Comparison of ENCODE assay signal across 9 mouse cellular contexts in the genomic region with DNA sequence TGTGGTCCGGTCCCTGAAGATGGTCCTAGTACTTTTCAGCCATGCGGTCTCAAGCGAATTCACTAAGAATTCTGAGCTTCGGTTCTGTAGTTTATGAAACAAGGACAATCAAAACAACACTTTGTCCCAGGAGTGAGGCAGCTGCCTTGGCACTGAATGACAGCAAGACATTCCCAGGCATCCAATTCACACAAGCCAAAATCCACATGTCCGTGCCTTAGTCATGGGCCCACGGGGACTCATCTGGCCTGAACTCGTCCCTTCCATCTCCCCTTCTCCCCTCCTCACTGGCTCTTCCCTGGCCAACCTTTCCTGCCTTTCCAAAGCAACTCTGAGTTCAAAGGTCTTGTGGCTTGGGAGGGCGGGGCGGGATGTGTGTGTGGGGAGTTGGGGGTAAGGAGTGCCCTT. TPM values are rescaled to one million over a fixed set of nuclear protein-coding genes. Genes with fewer than 3 reads are reported as not detected.
A peak's percentile ranks its signal among the peaks of the same experiment; 100 is the strongest.
DNase-seq lines count a peak whose midpoint lies in the region; ATAC-seq and TF ChIP-seq lines count a peak whose summit lies in the region.
"Had no signal": no experiment of that assay in that cellular context is flagged by ENCODE, and none has a peak within 500 bp of the region (broad histone marks: within the 10 kb centered on the region; RNA-seq: fewer than 3 reads in every experiment).

No protein-coding gene starts in this region.

- H3K4me2 ChIP-seq in forebrain, embryonic 13.5 days = no peak overlapping the region
- no peak overlapping the region for H3K4me2 ChIP-seq in midbrain, embryonic 14.5 days (ENCODE audit: low read length)
- no peak overlapping the region for H3K4me2 ChIP-seq in midbrain, embryonic 16.5 days (ENCODE audit: low read length)
- H3K4me2 ChIP-seq in intestine, embryonic 14.5 days (ENCODE audit: low read length) = no peak overlapping the region
- no peak overlapping the region for H3K4me2 ChIP-seq in stomach, postnatal 0 days (replicated peaks; ENCODE audit: low read depth)
- H3K4me2 ChIP-seq in liver, postnatal 0 days (ENCODE audit: low read depth, low read length) = no peak overlapping the region

- peak overlapping the region; percentile 64 for H3K27ac ChIP-seq in forebrain, embryonic 10.5 days
- H3K27ac ChIP-seq in forebrain, embryonic 13.5 days = no peak overlapping the region
- 0 out of 2 replicates have a peak overlapping the region, but pooled peaks have one; percentile 1 for H3K27ac ChIP-seq in midbrain, embryonic 14.5 days (replicated peaks; ENCODE audit: low read depth, low read length)
- H3K27ac ChIP-seq in midbrain, embryonic 16.5 days (ENCODE audit: low read length) = no peak overlapping the region
- H3K27ac ChIP-seq in intestine, embryonic 14.5 days (ENCODE audit: low read depth) = 0 out of 2 replicates have a peak overlapping the region, but pooled peaks have one; percentile 57
- peak overlapping the region; percentile 61 for H3K27ac ChIP-seq in stomach, postnatal 0 days (replicated peaks)
- H3K27ac ChIP-seq in liver, postnatal 0 days (ENCODE audit: low read depth) = no peak overlapping the region

- no peak overlapping the region for H3K4me3 ChIP-seq in forebrain, embryonic 10.5 days
- H3K4me3 ChIP-seq in forebrain, embryonic 13.5 days = no peak overlapping the region
- H3K4me3 ChIP-seq in midbrain, embryonic 14.5 days (replicated peaks; ENCODE audit: low read depth, low read length) = no peak overlapping the region
- H3K4me3 ChIP-seq in midbrain, embryonic 16.5 days (ENCODE audit: low read depth, low read length) = no peak overlapping the region
- H3K4me3 ChIP-seq in intestine, embryonic 14.5 days (ENCODE audit: low read depth, low read length) = no peak overlapping the region
- H3K4me3 ChIP-seq in stomach, postnatal 0 days (ENCODE audit: low read depth, low read length) = no peak overlapping the region
- H3K4me3 ChIP-seq in liver, postnatal 0 days (ENCODE audit: low read depth, low read length) = no peak overlapping the region

- TF ChIP-seq CTCF in stomach, postnatal 0 days (IDR thresholded peaks at IDR 0.05; ENCODE audit: low read depth) = no peak
- TF ChIP-seq CTCF in liver, postnatal 0 days (IDR thresholded peaks at IDR 0.05; ENCODE audit: low read depth) = no peak

- no peak for TF ChIP-seq EP300 in stomach, postnatal 0 days (optimal IDR thresholded peaks at IDR 0.05)
- no peak for TF ChIP-seq EP300 in liver, postnatal 0 days (IDR thresholded peaks at IDR 0.05; ENCODE audit: low read depth)

- peaks cover 49% of the 10 kb centered on the region for H3K4me1 ChIP-seq in forebrain, embryonic 10.5 days
- H3K4me1 ChIP-seq in forebrain, embryonic 13.5 days = peaks cover 13% of the 10 kb centered on the region
- H3K4me1 ChIP-seq in midbrain, embryonic 14.5 days (ENCODE audit: control insufficient read depth, insufficient read depth, low read length) = no peaks in the 10 kb centered on the region; the same call in 1 of the 2 replicates
- no peaks in the 10 kb centered on the region for H3K4me1 ChIP-seq in midbrain, embryonic 16.5 days (ENCODE audit: control insufficient read depth, insufficient read depth, low read length)
- peaks cover 25% of the 10 kb centered on the region for H3K4me1 ChIP-seq in intestine, embryonic 14.5 days (replicated peaks; ENCODE audit: control insufficient read depth, insufficient read depth, low read length)
- 0 out of 2 replicates have a peak, but pooled peaks cover 8% of the 10 kb centered on the region for H3K4me1 ChIP-seq in stomach, postnatal 0 days (replicated peaks; ENCODE audit: control insufficient read depth, insufficient read depth)
- peaks cover 10% of the 10 kb centered on the region for H3K4me1 ChIP-seq in liver, postnatal 0 days (ENCODE audit: insufficient read depth)

- ATAC-seq in forebrain, embryonic 13.5 days = no peak
- no peak for ATAC-seq in midbrain, embryonic 14.5 days (ENCODE audit: low FRiP score, low TSS enrichment)
- no peak for ATAC-seq in midbrain, embryonic 16.5 days
- ATAC-seq in intestine, embryonic 14.5 days (replicated peaks; ENCODE audit: low FRiP score, low TSS enrichment, low read depth) = no peak
- no peak for ATAC-seq in stomach, postnatal 0 days (ENCODE audit: low FRiP score, low TSS enrichment)
- ATAC-seq in liver, postnatal 0 days = no peak

- no peaks in the 10 kb centered on the region for H3K36me3 ChIP-seq in forebrain, embryonic 10.5 days (replicated peaks)
- H3K36me3 ChIP-seq in forebrain, embryonic 13.5 days (ENCODE audit: poor library complexity, severe bottlenecking) = no peaks in the 10 kb centered on the region
- H3K36me3 ChIP-seq in midbrain, embryonic 14.5 days (ENCODE audit: control insufficient read depth, insufficient read depth, low read length) = no peaks in the 10 kb centered on the region
- H3K36me3 ChIP-seq in midbrain, embryonic 16.5 days (ENCODE audit: control insufficient read depth, insufficient read depth, low read length) = no peaks in the 10 kb centered on the region
- no peaks in the 10 kb centered on the region for H3K36me3 ChIP-seq in intestine, embryonic 14.5 days (ENCODE audit: control insufficient read depth, insufficient read depth, low read length)
- no peaks in the 10 kb centered on the region; the same call in 1 of the 2 replicates for H3K36me3 ChIP-seq in stomach, postnatal 0 days (ENCODE audit: control insufficient read depth, insufficient read depth, low read length)
- peaks cover 20% of the 10 kb centered on the region for H3K36me3 ChIP-seq in liver, postnatal 0 days (replicated peaks; ENCODE audit: insufficient read depth, low read length)

- no peaks in the 10 kb centered on the region for H3K9me3 ChIP-seq in forebrain, embryonic 10.5 days
- H3K9me3 ChIP-seq in forebrain, embryonic 13.5 days (replicated peaks) = no peaks in the 10 kb centered on the region
- no peaks in the 10 kb centered on the region for H3K9me3 ChIP-seq in midbrain, embryonic 14.5 days (ENCODE audit: control insufficient read depth, low read length)
- H3K9me3 ChIP-seq in midbrain, embryonic 16.5 days (replicated peaks; ENCODE audit: control insufficient read depth, low read length, poor library complexity, severe bottlenecking) = no peaks in the 10 kb centered on the region
- no peaks in the 10 kb centered on the region for H3K9me3 ChIP-seq in intestine, embryonic 14.5 days (ENCODE audit: control insufficient read depth, low read length)
- no peaks in the 10 kb centered on the region for H3K9me3 ChIP-seq in stomach, postnatal 0 days (ENCODE audit: control insufficient read depth, low read length)
- H3K9me3 ChIP-seq in liver, postnatal 0 days (ENCODE audit: low read length) = no peaks in the 10 kb centered on the region

- H3K27me3 ChIP-seq in forebrain, embryonic 10.5 days (ENCODE audit: poor library complexity, severe bottlenecking) = no peaks in the 10 kb centered on the region
- H3K27me3 ChIP-seq in forebrain, embryonic 13.5 days = no peaks in the 10 kb centered on the region
- no peaks in the 10 kb centered on the region for H3K27me3 ChIP-seq in midbrain, embryonic 14.5 days (ENCODE audit: control insufficient read depth, insufficient read depth, low read length)
- no peaks in the 10 kb centered on the region for H3K27me3 ChIP-seq in midbrain, embryonic 16.5 days (ENCODE audit: control insufficient read depth, insufficient read depth, low read depth, low read length)
- no peaks in the 10 kb centered on the region for H3K27me3 ChIP-seq in intestine, embryonic 14.5 days (replicated peaks; ENCODE audit: control insufficient read depth, insufficient read depth, low read length)
- no peaks in the 10 kb centered on the region for H3K27me3 ChIP-seq in stomach, postnatal 0 days (ENCODE audit: control insufficient read depth, insufficient read depth, low read length)
- no peaks in the 10 kb centered on the region for H3K27me3 ChIP-seq in liver, postnatal 0 days (ENCODE audit: insufficient read depth, low read length)

- 76% methylated on average over 9 of the region's 9 CpGs for WGBS in forebrain, embryonic 10.5 days
- WGBS in forebrain, embryonic 13.5 days = 79% methylated on average over 9 of the region's 9 CpGs
- 76% methylated on average over 9 of the region's 9 CpGs for WGBS in midbrain, embryonic 14.5 days
- WGBS in midbrain, embryonic 16.5 days = 80% methylated on average over 9 of the region's 9 CpGs
- 74% methylated on average over 9 of the region's 9 CpGs for WGBS in intestine, embryonic 14.5 days
- WGBS in stomach, postnatal 0 days = 74% methylated on average over 9 of the region's 9 CpGs
- WGBS in liver, postnatal 0 days (ENCODE audit: insufficient replicate concordance) = 67% methylated on average over 9 of the region's 9 CpGs

- no peak overlapping the region for H3K9ac ChIP-seq in forebrain, embryonic 13.5 days
- H3K9ac ChIP-seq in midbrain, embryonic 14.5 days (replicated peaks; ENCODE audit: low read length) = no peak overlapping the region
- H3K9ac ChIP-seq in midbrain, embryonic 16.5 days (ENCODE audit: low read depth, low read length) = no peak overlapping the region
- no peak overlapping the region for H3K9ac ChIP-seq in intestine, embryonic 14.5 days (ENCODE audit: low read length)
- H3K9ac ChIP-seq in stomach, postnatal 0 days (ENCODE audit: low read length) = no peak overlapping the region
- no peak overlapping the region for H3K9ac ChIP-seq in liver, postnatal 0 days (replicated peaks)

- no peak for DNase-seq in forebrain, embryonic 10.5 days (ENCODE audit: extremely low spot score, low spot score)
- no peak for DNase-seq in midbrain, embryonic 14.5 days
- no peak for DNase-seq in intestine, embryonic 14.5 days (ENCODE audit: low spot score)
- no peak for DNase-seq in stomach, postnatal 0 days (ENCODE audit: low spot score)
- DNase-seq in liver, postnatal 0 days = no peak
- DNase-seq in cerebellum, adult 9-11 months = no peak
- DNase-seq: layer of hippocampus, adult 9-11 months had no signal

RNA-seq across cellular contexts. Expression of gene Mfng, which starts 13.1 kb away (rescaled TPM):
- polyA plus RNA-seq in forebrain, embryonic 10.5 days (2016; fragmentation: Nextera tagmentation; extraction: Ambion mirVana) = 71.1 and 83.6 TPM in 2 replicates
- 136 and 138 TPM in 2 replicates for polyA plus RNA-seq in forebrain, embryonic 13.5 days (2015; fragmentation: Nextera tagmentation; extraction: Ambion mirVana)
- 16.7 and 28.0 TPM in 2 replicates for polyA plus RNA-seq in midbrain, embryonic 14.5 days (2014; fragmentation: Nextera tagmentation; extraction: Ambion mirVana)
- polyA plus RNA-seq in midbrain, embryonic 16.5 days (2015; fragmentation: Nextera tagmentation; extraction: Ambion mirVana) = 13.5 and 19.7 TPM in 2 replicates
- polyA plus RNA-seq in intestine, embryonic 14.5 days (2014; fragmentation: Nextera tagmentation; extraction: Ambion mirVana) = 18.4 and 19.1 TPM in 2 replicates
- polyA plus RNA-seq in stomach, postnatal 0 days (2015; fragmentation: Nextera tagmentation; extraction: Ambion mirVana) = 5.6 and 7.2 TPM in 2 replicates
- polyA plus RNA-seq in liver, postnatal 0 days (2015; fragmentation: Nextera tagmentation; extraction: Ambion mirVana) = 4.7 and 4.8 TPM in 2 replicates

RNA-seq across cellular contexts. Expression of gene Card10, which starts 16.4 kb away (rescaled TPM):
- polyA plus RNA-seq in forebrain, embryonic 10.5 days (2016; fragmentation: Nextera tagmentation; extraction: Ambion mirVana) = 2.4 and 2.6 TPM in 2 replicates
- 0.92 and 0.93 TPM in 2 replicates for polyA plus RNA-seq in forebrain, embryonic 13.5 days (2015; fragmentation: Nextera tagmentation; extraction: Ambion mirVana)
- polyA plus RNA-seq in midbrain, embryonic 14.5 days (2014; fragmentation: Nextera tagmentation; extraction: Ambion mirVana) = 1.3 and 1.6 TPM in 2 replicates
- polyA plus RNA-seq in midbrain, embryonic 16.5 days (2015; fragmentation: Nextera tagmentation; extraction: Ambion mirVana) = 1.8 and 2.2 TPM in 2 replicates
- 7.3 and 8.6 TPM in 2 replicates for polyA plus RNA-seq in intestine, embryonic 14.5 days (2014; fragmentation: Nextera tagmentation; extraction: Ambion mirVana)
- polyA plus RNA-seq in stomach, postnatal 0 days (2015; fragmentation: Nextera tagmentation; extraction: Ambion mirVana) = 2.4 and 2.8 TPM in 2 replicates
- 1.5 and 1.8 TPM in 2 replicates for polyA plus RNA-seq in liver, postnatal 0 days (2015; fragmentation: Nextera tagmentation; extraction: Ambion mirVana)

RNA-seq across cellular contexts. Expression of gene Cdc42ep1, which starts 56.0 kb away (rescaled TPM):
- 12.6 and 12.7 TPM in 2 replicates for polyA plus RNA-seq in forebrain, embryonic 10.5 days (2016; fragmentation: Nextera tagmentation; extraction: Ambion mirVana)
- polyA plus RNA-seq in forebrain, embryonic 13.5 days (2015; fragmentation: Nextera tagmentation; extraction: Ambion mirVana) = 5.0 and 5.5 TPM in 2 replicates
- polyA plus RNA-seq in midbrain, embryonic 14.5 days (2014; fragmentation: Nextera tagmentation; extraction: Ambion mirVana) = 7.8 and 8.8 TPM in 2 replicates
- polyA plus RNA-seq in midbrain, embryonic 16.5 days (2015; fragmentation: Nextera tagmentation; extraction: Ambion mirVana) = 11.4 and 13.6 TPM in 2 replicates
- polyA plus RNA-seq in intestine, embryonic 14.5 days (2014; fragmentation: Nextera tagmentation; extraction: Ambion mirVana) = 44.9 and 45.7 TPM in 2 replicates
- 37.7 and 45.4 TPM in 2 replicates for polyA plus RNA-seq in stomach, postnatal 0 days (2015; fragmentation: Nextera tagmentation; extraction: Ambion mirVana)
- 12.6 and 19.8 TPM in 2 replicates for polyA plus RNA-seq in liver, postnatal 0 days (2015; fragmentation: Nextera tagmentation; extraction: Ambion mirVana)

Comparison
In these comparisons a context has a peak if more than half of its experiments do, and no peak if none do; other contexts are left out.
1. H3K27ac ChIP-seq: peak in forebrain, embryonic 10.5 days (single experiment), midbrain, embryonic 14.5 days (single experiment), intestine, embryonic 14.5 days (single experiment) and stomach, postnatal 0 days (single experiment); none in forebrain, embryonic 13.5 days (single experiment), midbrain, embryonic 16.5 days (single experiment) and liver, postnatal 0 days (single experiment).